Mouse (Mus musculus): ENCODE measurements around the gene Sat2. TPM values are rescaled to one million over a fixed set of nuclear protein-coding genes. Genes with fewer than 3 reads are reported as not detected.

Gene Sat2
- polyA plus RNA-seq, 1 experiment: not detected

GRCm38 (mm10) chr11:69591899-69592637, 29.8 kb upstream of the Sat2 start:
- no peaks in the 10 kb centered on the region for H3K4me1 ChIP-seq (ENCODE audit: control insufficient read depth, insufficient read depth, low read length)
- TF ChIP-seq POLR2A (IDR thresholded peaks at IDR 0.05; ENCODE audit: insufficient read depth, low read depth, low read length): no peak
- TF ChIP-seq CTCF (IDR thresholded peaks at IDR 0.05; ENCODE audit: insufficient read depth, low read depth, low read length): no peak
- H3K4me3 ChIP-seq (ENCODE audit: insufficient read depth, low read depth, low read length): no peak overlapping the region
- H3K27ac ChIP-seq (ENCODE audit: insufficient read depth, low read depth, low read length): 0 out of 2 replicates have a peak overlapping the region, but pooled peaks have one; percentile 24
- WGBS: 25% methylated on average over 7 of the region's 7 CpGs

GRCm38 (mm10) chr11:69592799-69593198, 29.0 kb upstream of the Sat2 start:
- Histone ChIP-seq H3K4me1 (ENCODE audit: control insufficient read depth, insufficient read depth, low read length) (no peaks in the 10 kb centered on the region), H3K27ac (ENCODE audit: insufficient read depth, low read depth, low read length) (no peak overlapping the region), H3K4me3 (ENCODE audit: insufficient read depth, low read depth, low read length) (no peak overlapping the region)
- 65% methylated on average over 4 of the region's 4 CpGs for WGBS
- TF ChIP-seq POLR2A (IDR thresholded peaks at IDR 0.05; ENCODE audit: insufficient read depth, low read depth, low read length): no peak
- TF ChIP-seq CTCF (IDR thresholded peaks at IDR 0.05; ENCODE audit: insufficient read depth, low read depth, low read length): no peak

- peaks cover 6% of the 10 kb centered on the region; the same call in 1 of the 2 replicates for H3K4me1 ChIP-seq (ENCODE audit: control insufficient read depth, insufficient read depth, low read length)
- no peak overlapping the region for H3K4me3 ChIP-seq (ENCODE audit: insufficient read depth, low read depth, low read length)
- WGBS: 99% methylated on average over 6 of the region's 6 CpGs
- H3K27ac ChIP-seq (ENCODE audit: insufficient read depth, low read depth, low read length): no peak overlapping the region
- TF ChIP-seq CTCF (IDR thresholded peaks at IDR 0.05; ENCODE audit: insufficient read depth, low read depth, low read length) (no peak), POLR2A (IDR thresholded peaks at IDR 0.05; ENCODE audit: insufficient read depth, low read depth, low read length) (no peak)
These were observed 27.0 kb upstream of the Sat2 start for GRCm38 (mm10) chr11:69594853-69595252.

GRCm38 (mm10) chr11:69599436-69599835, 22.4 kb upstream of the Sat2 start:
- H3K4me1 ChIP-seq (ENCODE audit: control insufficient read depth, insufficient read depth, low read length): peaks cover 15% of the 10 kb centered on the region
- H3K27ac ChIP-seq (ENCODE audit: insufficient read depth, low read depth, low read length): no peak overlapping the region
- H3K4me3 ChIP-seq (ENCODE audit: insufficient read depth, low read depth, low read length): no peak overlapping the region
- WGBS: 34% methylated on average over 9 of the region's 9 CpGs
- no peak for TF ChIP-seq CTCF (IDR thresholded peaks at IDR 0.05; ENCODE audit: insufficient read depth, low read depth, low read length)
- no peak for TF ChIP-seq POLR2A (IDR thresholded peaks at IDR 0.05; ENCODE audit: insufficient read depth, low read depth, low read length)

- no peak overlapping the region for H3K4me3 ChIP-seq (ENCODE audit: insufficient read depth, low read depth, low read length)
- 22% methylated on average over 6 of the region's 6 CpGs for WGBS
- H3K4me1 ChIP-seq (ENCODE audit: control insufficient read depth, insufficient read depth, low read length): peaks cover 15% of the 10 kb centered on the region
- 0 out of 2 replicates have a peak overlapping the region, but pooled peaks have one; percentile 46 for H3K27ac ChIP-seq (ENCODE audit: insufficient read depth, low read depth, low read length)
- TF ChIP-seq POLR2A (IDR thresholded peaks at IDR 0.05; ENCODE audit: insufficient read depth, low read depth, low read length) (no peak), CTCF (IDR thresholded peaks at IDR 0.05; ENCODE audit: insufficient read depth, low read depth, low read length) (no peak)
These were observed 21.7 kb upstream of the Sat2 start for GRCm38 (mm10) chr11:69600098-69600497.

- Histone ChIP-seq H3K27ac (ENCODE audit: insufficient read depth, low read depth, low read length) (no peak overlapping the region), H3K4me1 (ENCODE audit: control insufficient read depth, insufficient read depth, low read length) (peaks cover 19% of the 10 kb centered on the region), H3K4me3 (ENCODE audit: insufficient read depth, low read depth, low read length) (no peak overlapping the region)
- TF ChIP-seq CTCF (IDR thresholded peaks at IDR 0.05; ENCODE audit: insufficient read depth, low read depth, low read length) (no peak), POLR2A (IDR thresholded peaks at IDR 0.05; ENCODE audit: insufficient read depth, low read depth, low read length) (no peak)
- WGBS: 51% methylated on average over 3 of the region's 3 CpGs
These were observed 20.1 kb upstream of the Sat2 start for GRCm38 (mm10) chr11:69601768-69602167.

- WGBS: 53% methylated on average over 8 of the region's 8 CpGs
- peaks cover 19% of the 10 kb centered on the region for H3K4me1 ChIP-seq (ENCODE audit: control insufficient read depth, insufficient read depth, low read length)
- peak overlapping the region; percentile 69; the same call in 1 of the 2 replicates for H3K27ac ChIP-seq (ENCODE audit: insufficient read depth, low read depth, low read length)
- TF ChIP-seq POLR2A (IDR thresholded peaks at IDR 0.05; ENCODE audit: insufficient read depth, low read depth, low read length) (no peak), CTCF (IDR thresholded peaks at IDR 0.05; ENCODE audit: insufficient read depth, low read depth, low read length) (no peak)
- H3K4me3 ChIP-seq (ENCODE audit: insufficient read depth, low read depth, low read length): peak overlapping the region; percentile 82
These were observed 18.3 kb upstream of the Sat2 start for GRCm38 (mm10) chr11:69603516-69603915.

- 41% methylated on average over 3 of the region's 3 CpGs for WGBS
- peak overlapping the region; percentile 69 for H3K27ac ChIP-seq (ENCODE audit: insufficient read depth, low read depth, low read length)
- H3K4me1 ChIP-seq (ENCODE audit: control insufficient read depth, insufficient read depth, low read length): peaks cover 16% of the 10 kb centered on the region
These were observed 17.5 kb upstream of the Sat2 start for GRCm38 (mm10) chr11:69604347-69604746.

GRCm38 (mm10) chr11:69604795-69605664, 16.8 kb upstream of the Sat2 start:
- Histone ChIP-seq H3K4me1 (ENCODE audit: control insufficient read depth, insufficient read depth, low read length) (peaks cover 12% of the 10 kb centered on the region), H3K27ac (ENCODE audit: insufficient read depth, low read depth, low read length) (peak overlapping the region; percentile 89), H3K4me3 (ENCODE audit: insufficient read depth, low read depth, low read length) (peak overlapping the region; percentile 82)
- WGBS: 1% methylated on average over 73 of the region's 73 CpGs
- TF ChIP-seq CTCF (IDR thresholded peaks at IDR 0.05; ENCODE audit: insufficient read depth, low read depth, low read length) (no peak), POLR2A (IDR thresholded peaks at IDR 0.05; ENCODE audit: insufficient read depth, low read depth, low read length) (0 out of 2 replicates have a peak, but pooled peaks have one; percentile 15)

More at GRCm38 (mm10) chr11:69604347-69604746, 17.5 kb upstream of the Sat2 start:
- peak overlapping the region; percentile 82 for H3K4me3 ChIP-seq (ENCODE audit: insufficient read depth, low read depth, low read length)
- no peak for TF ChIP-seq POLR2A (IDR thresholded peaks at IDR 0.05; ENCODE audit: insufficient read depth, low read depth, low read length)
- TF ChIP-seq CTCF (IDR thresholded peaks at IDR 0.05; ENCODE audit: insufficient read depth, low read depth, low read length): no peak
